Mouse (Mus musculus) lung, postnatal 0 days (tissue): Measurements from ENCODE around the gene Nat14. TPM values are rescaled to one million over a fixed set of nuclear protein-coding genes. Genes with fewer than 3 reads are reported as not detected.

ENCODE experiments used
- ATAC-seq: fragments of 200-750 bp; cut with Nextera tagmentation; 2 replicates; pipeline ENCODE4 v1.8.0; 2017; ENCODE audit warnings: moderate library complexity
- DNase-seq: peaks from one replicate; pipeline ENCODE4 v3.0.0-alpha.2; 2016; ENCODE audit warnings: low spot score
- H3K27ac ChIP-seq: fragments of 300-500 bp; sonication (generic); 2 replicates; pipeline ENCODE4 v1.5.1; 2014; ENCODE audit warnings: antibody characterized with exemption, mild to moderate bottlenecking, low read length, mixed read lengths
- H3K27me3 ChIP-seq: fragments of 300-500 bp; sonication (generic); replicated peaks from 2 replicates; pipeline ENCODE4 v1.6.1; 2014; ENCODE audit warnings: low read length, mixed read lengths; ENCODE audit not compliant: insufficient read depth
- H3K36me3 ChIP-seq: fragments of 300-500 bp; sonication (generic); 2 replicates; pipeline ENCODE4 v1.6.1; 2014; ENCODE audit warnings: low read length, mixed read lengths; ENCODE audit not compliant: insufficient read depth
- H3K4me1 ChIP-seq: fragments of 300-500 bp; sonication (generic); 2 replicates; pipeline ENCODE4 v1.6.1; 2014; ENCODE audit warnings: antibody characterized with exemption, low read depth, low read length, mixed read lengths; ENCODE audit not compliant: insufficient read depth
- H3K4me2 ChIP-seq: fragments of 300-500 bp; sonication (generic); replicated peaks from 2 replicates; pipeline ENCODE4 v1.6.1; 2014; ENCODE audit warnings: low read depth, mild to moderate bottlenecking, low read length, moderate library complexity, mixed read lengths
- H3K4me3 ChIP-seq: fragments of 300-500 bp; sonication (generic); 2 replicates; pipeline ENCODE4 v1.5.1; 2014; ENCODE audit warnings: low read depth, low read length
- H3K9ac ChIP-seq: fragments of 300-500 bp; sonication (generic); replicated peaks from 2 replicates; pipeline ENCODE4 v1.6.1; 2014; ENCODE audit warnings: low read depth, mild to moderate bottlenecking
- H3K9me3 ChIP-seq: fragments of 300-500 bp; sonication (generic); 2 replicates; pipeline ENCODE4 v1.6.1; 2016; ENCODE audit warnings: low read length, mixed read lengths
- CTCF ChIP-seq: IDR thresholded peaks from 2 replicates; pipeline ENCODE4 v1.5.1; 2016; ENCODE audit warnings: antibody characterized with exemption, mild to moderate bottlenecking
- EP300 ChIP-seq: IDR thresholded peaks from 2 replicates; pipeline ENCODE4 v1.6.1; 2016; ENCODE audit warnings: antibody characterized with exemption, mild to moderate bottlenecking, control low read depth
- WGBS: fragments of 180-500 bp; shearing (Covaris S2); extraction: QIAGEN DNeasy Blood & Tissue Kit; methylation state at CpG from one replicate; pipeline ENCODE4 v1.1.7; 2014; 5-methylcytosine and 5-hydroxymethylcytosine counted together
- polyA plus RNA-seq: library from polyadenylated mRNA; unstranded; fragments of >200 nt; fragmentation: Nextera tagmentation; extraction: Ambion mirVana; gene quantifications from 2 replicates; pipeline ENCODE4 v1.2.1, GENCODE M21; 2015

The Nat14 gene
- polyA plus RNA-seq, 1 experiment from 2014 or later = 1.1 TPM

GRCm38 (mm10) chr7:4895186-4895585 is 26.6 kb upstream of the Nat14 start:
- no peak for TF ChIP-seq CTCF
- TF ChIP-seq EP300 = no peak
- Histone ChIP-seq H3K36me3 (no peaks in the 10 kb centered on the region), H3K27ac (no peak overlapping the region), H3K9me3 (no peaks in the 10 kb centered on the region), H3K4me2 (no peak overlapping the region), H3K9ac (no peak overlapping the region), H3K4me3 (no peak overlapping the region), H3K4me1 (no peaks in the 10 kb centered on the region), H3K27me3 (no peaks in the 10 kb centered on the region)
- DNase-seq = no peak
- 45% methylated on average over 11 of the region's 11 CpGs for WGBS
- no peak for ATAC-seq

- Histone ChIP-seq H3K9ac (no peak overlapping the region), H3K27me3 (no peaks in the 10 kb centered on the region), H3K36me3 (no peaks in the 10 kb centered on the region), H3K27ac (no peak overlapping the region), H3K9me3 (no peaks in the 10 kb centered on the region), H3K4me3 (peak overlapping the region; percentile 14), H3K4me1 (no peaks in the 10 kb centered on the region), H3K4me2 (peak overlapping the region; percentile 44)
- ATAC-seq (peak; percentile 9; the same call in 1 of the 2 replicates), DNase-seq (peak; percentile 24)
- WGBS = 16% methylated on average over 15 of the region's 18 CpGs
- TF ChIP-seq EP300 (no peak), CTCF (no peak)
Measured at GRCm38 (mm10) chr7:4898851-4899648, 22.8 kb upstream of the Nat14 start.

GRCm38 (mm10) chr7:4899649-4900522 is 21.9 kb upstream of the Nat14 start:
- no peak for TF ChIP-seq EP300
- no peak; the same call in 1 of the 2 replicates for TF ChIP-seq CTCF
- H3K4me3 ChIP-seq = peak overlapping the region; percentile 14
- WGBS = 6% methylated on average over 19 of the region's 19 CpGs
- H3K9ac ChIP-seq = no peak overlapping the region
- H3K27me3 ChIP-seq = no peaks in the 10 kb centered on the region
- peak; percentile 62 for ATAC-seq
- no peak overlapping the region for H3K27ac ChIP-seq
- H3K36me3 ChIP-seq = no peaks in the 10 kb centered on the region
- no peaks in the 10 kb centered on the region for H3K9me3 ChIP-seq
- peak overlapping the region; percentile 44 for H3K4me2 ChIP-seq
- no peaks in the 10 kb centered on the region for H3K4me1 ChIP-seq
- DNase-seq = peak; percentile 64

GRCm38 (mm10) chr7:4900523-4900851 is 21.3 kb upstream of the Nat14 start:
- no peak overlapping the region; the same call in 1 of the 2 replicates for H3K4me3 ChIP-seq
- no peak for DNase-seq
- no peaks in the 10 kb centered on the region for H3K9me3 ChIP-seq
- ATAC-seq = 0 out of 2 replicates have a peak, but pooled peaks have one; percentile 19
- H3K4me2 ChIP-seq = peak overlapping the region; percentile 44
- no peak overlapping the region for H3K9ac ChIP-seq
- no peaks in the 10 kb centered on the region for H3K36me3 ChIP-seq
- no peaks in the 10 kb centered on the region for H3K27me3 ChIP-seq
- WGBS = 42% methylated on average over 11 of the region's 11 CpGs
- H3K4me1 ChIP-seq = no peaks in the 10 kb centered on the region
- TF ChIP-seq CTCF = no peak
- TF ChIP-seq EP300 = no peak
- no peak overlapping the region for H3K27ac ChIP-seq

- TF ChIP-seq EP300 (no peak), CTCF (peak; percentile 71)
- Histone ChIP-seq H3K4me2 (no peak overlapping the region), H3K27me3 (no peaks in the 10 kb centered on the region), H3K4me3 (no peak overlapping the region), H3K9ac (no peak overlapping the region), H3K27ac (no peak overlapping the region), H3K36me3 (no peaks in the 10 kb centered on the region), H3K9me3 (no peaks in the 10 kb centered on the region), H3K4me1 (no peaks in the 10 kb centered on the region)
- 61% methylated on average over 8 of the region's 8 CpGs for WGBS
- DNase-seq (no peak), ATAC-seq (no peak)
Measured at GRCm38 (mm10) chr7:4901171-4901570, 20.7 kb upstream of the Nat14 start.

- WGBS = 73% methylated on average over 9 of the region's 9 CpGs
- DNase-seq = no peak
- Histone ChIP-seq H3K36me3 (no peaks in the 10 kb centered on the region), H3K4me3 (no peak overlapping the region), H3K9ac (no peak overlapping the region), H3K27ac (no peak overlapping the region), H3K27me3 (no peaks in the 10 kb centered on the region), H3K4me1 (no peaks in the 10 kb centered on the region), H3K4me2 (no peak overlapping the region), H3K9me3 (no peaks in the 10 kb centered on the region)
- no peak for TF ChIP-seq EP300
- TF ChIP-seq CTCF = no peak
- no peak for ATAC-seq
Measured at GRCm38 (mm10) chr7:4902404-4902803, 19.4 kb upstream of the Nat14 start.
